Mouse (Mus musculus) erythroblast, embryonic 14.5 days (primary cell): ENCODE results near the gene Vps35.

ENCODE experiments used
- GATA1 ChIP-seq: IDR thresholded peaks from 2 replicates; pipeline ENCODE4 v1.6.1; 2012; ENCODE audit warnings: low read length, inconsistent platforms, mixed read lengths
- TAL1 ChIP-seq: IDR thresholded peaks from 3 replicates; pipeline ENCODE4 v1.6.1; 2012; ENCODE audit warnings: low read length, inconsistent platforms, mixed read lengths

- TF ChIP-seq TAL1 = no peak
- no peak for TF ChIP-seq GATA1
Observed at GRCm38 (mm10) chr8:85303531-85303930, 3.9 kb upstream of the Vps35 start.
